Mouse (Mus musculus): ENCODE measurements at regions not wholly inside any gene's neighbourhood (a gene's known extent, or its start where the extent isn't known, plus 50 kb on each side); places are given as distances from the start of the nearest gene placed in this dataset.

DNA sequence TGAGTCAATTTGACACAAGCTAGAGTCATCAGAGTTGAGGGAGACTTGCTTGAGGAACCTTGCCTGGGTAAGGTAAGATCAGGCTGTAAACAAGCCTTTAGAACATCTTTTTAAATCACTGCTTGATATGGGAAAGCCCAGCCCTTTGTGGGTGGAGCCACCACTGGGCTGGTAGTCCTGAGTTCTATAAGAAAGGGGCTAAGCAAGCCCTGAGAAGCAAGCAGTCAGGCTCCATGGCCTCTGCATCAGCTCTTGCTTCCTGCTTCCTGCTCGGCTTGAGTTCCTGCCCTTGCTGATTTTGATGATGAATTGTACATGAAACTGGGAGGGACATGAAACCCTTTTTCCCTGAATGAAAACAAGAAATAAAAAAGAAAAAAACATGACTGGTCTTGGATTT, 496.4 kb upstream of the Cdh11 start:
- Histone ChIP-seq H3K4me1 (ENCODE audit: control insufficient read depth, insufficient read depth, low read length) (no peaks in the 10 kb centered on the region), H3K9me3 (replicated peaks; ENCODE audit: control insufficient read depth, insufficient read depth, low read length, poor library complexity, severe bottlenecking) (no peaks in the 10 kb centered on the region), H3K27ac (ENCODE audit: insufficient read depth, low read length) (no peak overlapping the region), H3K36me3 (ENCODE audit: control insufficient read depth, insufficient read depth, low read length, poor library complexity, severe bottlenecking) (no peaks in the 10 kb centered on the region), H3K9ac (ENCODE audit: low read depth, poor library complexity, severe bottlenecking) (no peak overlapping the region), H3K4me3 (ENCODE audit: low read depth, low read length) (no peak overlapping the region), H3K27me3 (ENCODE audit: control insufficient read depth, insufficient read depth, low read length, poor library complexity, severe bottlenecking) (no peaks in the 10 kb centered on the region; the same call in 1 of the 2 replicates)
- no peak for TF ChIP-seq CTCF (IDR thresholded peaks at IDR 0.05; ENCODE audit: low read depth, low read length)

- no peaks in the 10 kb centered on the region; the same call in 1 of the 2 replicates for H3K27me3 ChIP-seq (ENCODE audit: control insufficient read depth, insufficient read depth, low read length, poor library complexity, severe bottlenecking)
- no peaks in the 10 kb centered on the region for H3K9me3 ChIP-seq (replicated peaks; ENCODE audit: control insufficient read depth, insufficient read depth, low read length, poor library complexity, severe bottlenecking)
- no peak overlapping the region for H3K9ac ChIP-seq (ENCODE audit: low read depth, poor library complexity, severe bottlenecking)
- H3K27ac ChIP-seq (ENCODE audit: insufficient read depth, low read length), result no peak overlapping the region
- no peaks in the 10 kb centered on the region for H3K36me3 ChIP-seq (ENCODE audit: control insufficient read depth, insufficient read depth, low read length, poor library complexity, severe bottlenecking)
- H3K4me1 ChIP-seq (ENCODE audit: control insufficient read depth, insufficient read depth, low read length), result no peaks in the 10 kb centered on the region
- H3K4me3 ChIP-seq (ENCODE audit: low read depth, low read length), result no peak overlapping the region
- TF ChIP-seq EP300 (IDR thresholded peaks at IDR 0.05; ENCODE audit: insufficient read depth, low read depth, low read length) (no peak), POLR2A (IDR thresholded peaks at IDR 0.05; ENCODE audit: insufficient read depth, low read length) (no peak), CTCF (IDR thresholded peaks at IDR 0.05; ENCODE audit: low read depth, low read length) (no peak)
These were observed 503.1 kb upstream of the Cdh11 start for GRCm38 (mm10) chr8:103288561-103288974.

- Histone ChIP-seq H3K36me3 (ENCODE audit: control insufficient read depth, insufficient read depth, low read length, poor library complexity, severe bottlenecking) (no peaks in the 10 kb centered on the region), H3K27ac (ENCODE audit: insufficient read depth, low read length) (no peak overlapping the region), H3K27me3 (ENCODE audit: control insufficient read depth, insufficient read depth, low read length, poor library complexity, severe bottlenecking) (no peaks in the 10 kb centered on the region; the same call in 1 of the 2 replicates), H3K9me3 (replicated peaks; ENCODE audit: control insufficient read depth, insufficient read depth, low read length, poor library complexity, severe bottlenecking) (no peaks in the 10 kb centered on the region), H3K4me3 (ENCODE audit: low read depth, low read length) (no peak overlapping the region), H3K9ac (ENCODE audit: low read depth, poor library complexity, severe bottlenecking) (no peak overlapping the region), H3K4me1 (ENCODE audit: control insufficient read depth, insufficient read depth, low read length) (no peaks in the 10 kb centered on the region)
- TF ChIP-seq POLR2A (IDR thresholded peaks at IDR 0.05; ENCODE audit: insufficient read depth, low read length) (no peak), CTCF (IDR thresholded peaks at IDR 0.05; ENCODE audit: low read depth, low read length) (no peak), EP300 (IDR thresholded peaks at IDR 0.05; ENCODE audit: insufficient read depth, low read depth, low read length) (no peak)
These were observed 507.5 kb upstream of the Cdh11 start for GRCm38 (mm10) chr8:103292896-103293295.

DNA sequence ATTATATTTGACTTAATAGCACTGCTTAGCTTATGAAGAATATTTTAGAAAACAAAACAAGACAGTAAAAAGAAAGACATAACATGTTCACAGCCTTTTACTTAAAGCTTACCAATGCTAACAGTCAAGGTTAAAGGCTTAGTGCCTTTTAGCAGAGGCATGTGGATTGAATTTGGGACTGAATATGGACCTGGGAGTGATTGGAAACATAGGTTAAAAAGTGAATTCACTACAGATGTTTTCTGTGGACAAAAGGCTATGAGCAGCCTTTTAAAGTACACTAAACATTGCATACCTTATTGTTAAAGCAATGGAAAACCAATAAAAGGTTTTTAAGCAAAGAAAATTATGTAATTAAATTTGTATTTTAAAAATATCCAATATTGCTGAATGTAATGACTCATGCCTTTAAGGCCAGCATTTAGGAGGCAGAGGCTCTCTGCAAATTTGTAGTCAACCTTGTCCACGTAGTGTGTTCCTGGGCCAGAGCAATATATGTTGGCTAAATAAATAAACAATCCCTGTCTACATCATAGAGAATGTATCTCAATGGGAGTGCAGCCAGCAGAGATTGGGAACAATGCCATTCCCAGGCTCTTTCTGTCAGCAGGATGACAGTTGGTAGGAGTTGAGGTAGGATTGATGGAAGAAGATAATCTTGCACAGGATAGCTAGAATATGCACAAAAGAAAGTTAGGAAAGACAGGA, 521.2 kb upstream of the Cdh11 start:
- Histone ChIP-seq H3K9ac (ENCODE audit: low read depth, poor library complexity, severe bottlenecking) (no peak overlapping the region), H3K4me3 (ENCODE audit: low read depth, low read length) (no peak overlapping the region), H3K27ac (ENCODE audit: insufficient read depth, low read length) (no peak overlapping the region), H3K9me3 (replicated peaks; ENCODE audit: control insufficient read depth, insufficient read depth, low read length, poor library complexity, severe bottlenecking) (no peaks in the 10 kb centered on the region), H3K27me3 (ENCODE audit: control insufficient read depth, insufficient read depth, low read length, poor library complexity, severe bottlenecking) (no peaks in the 10 kb centered on the region), H3K36me3 (ENCODE audit: control insufficient read depth, insufficient read depth, low read length, poor library complexity, severe bottlenecking) (no peaks in the 10 kb centered on the region), H3K4me1 (ENCODE audit: control insufficient read depth, insufficient read depth, low read length) (no peaks in the 10 kb centered on the region)
- TF ChIP-seq CTCF (IDR thresholded peaks at IDR 0.05; ENCODE audit: low read depth, low read length) (no peak), POLR2A (IDR thresholded peaks at IDR 0.05; ENCODE audit: insufficient read depth, low read length) (no peak), EP300 (IDR thresholded peaks at IDR 0.05; ENCODE audit: insufficient read depth, low read depth, low read length) (no peak)

- Histone ChIP-seq H3K9ac (ENCODE audit: low read depth, poor library complexity, severe bottlenecking) (no peak overlapping the region), H3K27me3 (ENCODE audit: control insufficient read depth, insufficient read depth, low read length, poor library complexity, severe bottlenecking) (peaks cover 5% of the 10 kb centered on the region; the same call in 1 of the 2 replicates), H3K4me1 (ENCODE audit: control insufficient read depth, insufficient read depth, low read length) (no peaks in the 10 kb centered on the region), H3K36me3 (ENCODE audit: control insufficient read depth, insufficient read depth, low read length, poor library complexity, severe bottlenecking) (no peaks in the 10 kb centered on the region), H3K27ac (ENCODE audit: insufficient read depth, low read length) (no peak overlapping the region), H3K9me3 (replicated peaks; ENCODE audit: control insufficient read depth, insufficient read depth, low read length, poor library complexity, severe bottlenecking) (no peaks in the 10 kb centered on the region), H3K4me3 (ENCODE audit: low read depth, low read length) (no peak overlapping the region)
- TF ChIP-seq EP300 (IDR thresholded peaks at IDR 0.05; ENCODE audit: insufficient read depth, low read depth, low read length), result no peak
- TF ChIP-seq POLR2A (IDR thresholded peaks at IDR 0.05; ENCODE audit: insufficient read depth, low read length), result no peak
- no peak for TF ChIP-seq CTCF (IDR thresholded peaks at IDR 0.05; ENCODE audit: low read depth, low read length)
These were observed 528.1 kb upstream of the Cdh11 start for GRCm38 (mm10) chr8:103313576-103313975.

- Histone ChIP-seq H3K4me1 (ENCODE audit: control insufficient read depth, insufficient read depth, low read length) (no peaks in the 10 kb centered on the region), H3K9ac (ENCODE audit: low read depth, poor library complexity, severe bottlenecking) (no peak overlapping the region), H3K9me3 (replicated peaks; ENCODE audit: control insufficient read depth, insufficient read depth, low read length, poor library complexity, severe bottlenecking) (no peaks in the 10 kb centered on the region), H3K36me3 (ENCODE audit: control insufficient read depth, insufficient read depth, low read length, poor library complexity, severe bottlenecking) (no peaks in the 10 kb centered on the region), H3K27ac (ENCODE audit: insufficient read depth, low read length) (no peak overlapping the region), H3K27me3 (ENCODE audit: control insufficient read depth, insufficient read depth, low read length, poor library complexity, severe bottlenecking) (peaks cover 5% of the 10 kb centered on the region; the same call in 1 of the 2 replicates), H3K4me3 (ENCODE audit: low read depth, low read length) (no peak overlapping the region)
- no peak for TF ChIP-seq POLR2A (IDR thresholded peaks at IDR 0.05; ENCODE audit: insufficient read depth, low read length)
- TF ChIP-seq EP300 (IDR thresholded peaks at IDR 0.05; ENCODE audit: insufficient read depth, low read depth, low read length), result no peak
- TF ChIP-seq CTCF (IDR thresholded peaks at IDR 0.05; ENCODE audit: low read depth, low read length), result no peak
These were observed 529.0 kb upstream of the Cdh11 start for GRCm38 (mm10) chr8:103314279-103315022.
